Mouse (Mus musculus) kidney, adult 9 months (tissue): ENCODE measurements around the gene Tent4a.

ENCODE experiments used
- DNase-seq: peaks from one replicate; pipeline ENCODE4 v3.0.0; 2022

Tent4a gene

GRCm38 (mm10) chr13:69545019-69545418 is 10.6 kb upstream of the Tent4a start:
- DNase-seq = peak; percentile 64

- DNase-seq = no peak
Observed at GRCm38 (mm10) chr13:69543595-69543994, 9.2 kb upstream of the Tent4a start.

GRCm38 (mm10) chr13:69542571-69543352 is 8.3 kb upstream of the Tent4a start:
- DNase-seq = no peak

- DNase-seq = no peak
Observed at GRCm38 (mm10) chr13:69541776-69542175, 7.4 kb upstream of the Tent4a start.

GRCm38 (mm10) chr13:69541209-69541608 is 6.8 kb upstream of the Tent4a start:
- no peak for DNase-seq

- no peak for DNase-seq
Observed at GRCm38 (mm10) chr13:69538327-69538726, 3.9 kb upstream of the Tent4a start.

- DNase-seq = no peak
Observed at GRCm38 (mm10) chr13:69537366-69537765, 2.9 kb upstream of the Tent4a start.

GRCm38 (mm10) chr13:69536021-69536420 is 1.6 kb upstream of the Tent4a start:
- no peak for DNase-seq

GRCm38 (mm10) chr13:69534654-69535551 is 486 bp upstream of the Tent4a start:
- DNase-seq = peak; percentile 98

GRCm38 (mm10) chr13:69533405-69534333 is 748 bp downstream of the Tent4a start, which contains the start of gene Nsun2:
Gene Nsun2 (plus strand): TSS chr13:69533746.
- DNase-seq = peak; percentile 55

- no peak for DNase-seq
Observed at GRCm38 (mm10) chr13:69532893-69533404, 1.5 kb downstream of the Tent4a start.

GRCm38 (mm10) chr13:69532101-69532892 is 2.1 kb downstream of the Tent4a start:
- DNase-seq = peak; percentile 68

- peak; percentile 33 for DNase-seq
Observed at GRCm38 (mm10) chr13:69531431-69531830, 3.0 kb downstream of the Tent4a start.

- peak; percentile 35 for DNase-seq
Observed at GRCm38 (mm10) chr13:69530951-69531350, 3.5 kb downstream of the Tent4a start.

GRCm38 (mm10) chr13:69530156-69530555 is 4.3 kb downstream of the Tent4a start:
- DNase-seq = no peak

GRCm38 (mm10) chr13:69528531-69528930 is 5.9 kb downstream of the Tent4a start:
- DNase-seq = peak; percentile 70

- peak; percentile 91 for DNase-seq
Observed at GRCm38 (mm10) chr13:69525867-69526266, 8.6 kb downstream of the Tent4a start.

GRCm38 (mm10) chr13:69524158-69524530 is 10.3 kb downstream of the Tent4a start:
- DNase-seq = peak; percentile 83

GRCm38 (mm10) chr13:69523444-69524157 is 10.8 kb downstream of the Tent4a start:
- DNase-seq = no peak

GRCm38 (mm10) chr13:69522161-69522791 is 12.1 kb downstream of the Tent4a start:
- no peak for DNase-seq
